Mouse (Mus musculus): Measurements from ENCODE around the gene Slc52a3. TPM values are rescaled to one million over a fixed set of nuclear protein-coding genes. Genes with fewer than 3 reads are reported as not detected.
A peak's percentile ranks its signal among the peaks of the same experiment; 100 is the strongest.
"Not testable (repeated sequence)": the region's sequence is repeated elsewhere in the genome, so short reads cannot be mapped to it uniquely, and the experiment has no call there.

The Slc52a3 gene
- polyA plus RNA-seq, 1 experiment from 2014 or later = 1.4 TPM

GRCm38 (mm10) chr2:151988978-151989377 lies 7.3 kb upstream of the Slc52a3 start:
- H3K36me3 ChIP-seq = no peaks in the 10 kb centered on the region
- H3K9me3 ChIP-seq = no peaks in the 10 kb centered on the region
- H3K4me3 ChIP-seq = no peak overlapping the region
- H3K9ac ChIP-seq = no peak overlapping the region
- peaks cover 14% of the 10 kb centered on the region; the same call in 1 of the 2 replicates for H3K27me3 ChIP-seq
- ATAC-seq (ENCODE audit: insufficient number of reproducible peaks, insufficient read depth, low FRiP score, low TSS enrichment, low read depth) = no peak
- H3K4me1 ChIP-seq = peaks cover 13% of the 10 kb centered on the region; the same call in 1 of the 2 replicates
- no peak overlapping the region for H3K27ac ChIP-seq
- no peak overlapping the region for H3K4me2 ChIP-seq
- 68% methylated on average over 2 of the region's 2 CpGs for WGBS

- WGBS = 21% methylated on average over 1 of the region's 1 CpGs
- Histone ChIP-seq H3K9me3 (no peaks in the 10 kb centered on the region), H3K36me3 (no peaks in the 10 kb centered on the region), H3K27me3 (peaks cover 30% of the 10 kb centered on the region), H3K4me1 (peaks cover 11% of the 10 kb centered on the region; the same call in 1 of the 2 replicates), H3K4me2 (no peak overlapping the region), H3K27ac (no peak overlapping the region), H3K4me3 (no peak overlapping the region), H3K9ac (no peak overlapping the region)
- ATAC-seq (ENCODE audit: insufficient number of reproducible peaks, insufficient read depth, low FRiP score, low TSS enrichment, low read depth) = no peak
Measured at GRCm38 (mm10) chr2:151990985-151991394, 5.3 kb upstream of the Slc52a3 start.

- no peak overlapping the region for H3K9ac ChIP-seq
- H3K4me3 ChIP-seq = no peak overlapping the region
- H3K4me1 ChIP-seq = peaks cover 11% of the 10 kb centered on the region; the same call in 1 of the 2 replicates
- H3K9me3 ChIP-seq = no peaks in the 10 kb centered on the region
- H3K27ac ChIP-seq = no peak overlapping the region
- H3K4me2 ChIP-seq = no peak overlapping the region
- ATAC-seq (ENCODE audit: insufficient number of reproducible peaks, insufficient read depth, low FRiP score, low TSS enrichment, low read depth) = no peak
- H3K27me3 ChIP-seq = peaks cover 35% of the 10 kb centered on the region
- 34% methylated on average over 5 of the region's 5 CpGs for WGBS
- no peaks in the 10 kb centered on the region for H3K36me3 ChIP-seq
Measured at GRCm38 (mm10) chr2:151991446-151991845, 4.9 kb upstream of the Slc52a3 start.

- peak overlapping the region; percentile 46; the same call in 1 of the 2 replicates for H3K9ac ChIP-seq
Measured at GRCm38 (mm10) chr2:151994350-151995122, 1.8 kb upstream of the Slc52a3 start.

GRCm38 (mm10) chr2:151997190-151997575 lies 872 bp downstream of the Slc52a3 start:
- not testable (repeated sequence) for H3K27ac ChIP-seq; H3K9me3 ChIP-seq; H3K36me3 ChIP-seq; H3K4me2 ChIP-seq; H3K4me3 ChIP-seq; H3K9ac ChIP-seq; ATAC-seq (ENCODE audit: insufficient number of reproducible peaks, insufficient read depth, low FRiP score, low TSS enrichment, low read depth)
- peaks cover 83% of the 10 kb centered on the region for H3K27me3 ChIP-seq
- 41% methylated on average over 2 of the region's 2 CpGs for WGBS
- H3K4me1 ChIP-seq = peaks cover 16% of the 10 kb centered on the region; the same call in 1 of the 2 replicates

More at GRCm38 (mm10) chr2:151994350-151995122, 1.8 kb upstream of the Slc52a3 start:
- ATAC-seq (ENCODE audit: insufficient number of reproducible peaks, insufficient read depth, low FRiP score, low TSS enrichment, low read depth) = no peak
- Histone ChIP-seq H3K4me2 (peak overlapping the region; percentile 60), H3K36me3 (no peaks in the 10 kb centered on the region), H3K27ac (no peak overlapping the region), H3K4me3 (peak overlapping the region; percentile 31), H3K4me1 (peaks cover 11% of the 10 kb centered on the region; the same call in 1 of the 2 replicates), H3K27me3 (peaks cover 64% of the 10 kb centered on the region), H3K9me3 (no peaks in the 10 kb centered on the region)
- 5% methylated on average over 22 of the region's 22 CpGs for WGBS

- 42% methylated on average over 8 of the region's 8 CpGs for WGBS
Measured at GRCm38 (mm10) chr2:151997776-151998504, 1.6 kb downstream of the Slc52a3 start.

GRCm38 (mm10) chr2:151998505-151998899 lies 2.2 kb downstream of the Slc52a3 start:
- H3K27me3 ChIP-seq = peaks cover 80% of the 10 kb centered on the region
- no peaks in the 10 kb centered on the region for H3K9me3 ChIP-seq

More at GRCm38 (mm10) chr2:151997776-151998504, 1.6 kb downstream of the Slc52a3 start:
- Histone ChIP-seq H3K4me1 (peaks cover 16% of the 10 kb centered on the region; the same call in 1 of the 2 replicates), H3K27me3 (peaks cover 86% of the 10 kb centered on the region), H3K27ac (no peak overlapping the region), H3K36me3 (no peaks in the 10 kb centered on the region), H3K9me3 (no peaks in the 10 kb centered on the region), H3K4me2 (no peak overlapping the region), H3K9ac (no peak overlapping the region), H3K4me3 (no peak overlapping the region)
- no peak for ATAC-seq (ENCODE audit: insufficient number of reproducible peaks, insufficient read depth, low FRiP score, low TSS enrichment, low read depth)

GRCm38 (mm10) chr2:151998932-151999331 lies 2.6 kb downstream of the Slc52a3 start:
- no peak overlapping the region for H3K27ac ChIP-seq
- H3K9ac ChIP-seq = no peak overlapping the region
- WGBS = 65% methylated on average over 4 of the region's 4 CpGs
- no peaks in the 10 kb centered on the region for H3K9me3 ChIP-seq
- no peak for ATAC-seq (ENCODE audit: insufficient number of reproducible peaks, insufficient read depth, low FRiP score, low TSS enrichment, low read depth)
- peaks cover 79% of the 10 kb centered on the region for H3K27me3 ChIP-seq
- H3K4me2 ChIP-seq = no peak overlapping the region
- no peak overlapping the region for H3K4me3 ChIP-seq
- H3K36me3 ChIP-seq = no peaks in the 10 kb centered on the region
- H3K4me1 ChIP-seq = peaks cover 16% of the 10 kb centered on the region; the same call in 1 of the 2 replicates

More at GRCm38 (mm10) chr2:151998505-151998899, 2.2 kb downstream of the Slc52a3 start:
- no peak overlapping the region for H3K4me3 ChIP-seq
- H3K9ac ChIP-seq = no peak overlapping the region
- ATAC-seq (ENCODE audit: insufficient number of reproducible peaks, insufficient read depth, low FRiP score, low TSS enrichment, low read depth) = no peak
- WGBS = 68% methylated on average over 9 of the region's 9 CpGs
- peaks cover 16% of the 10 kb centered on the region; the same call in 1 of the 2 replicates for H3K4me1 ChIP-seq
- no peak overlapping the region for H3K27ac ChIP-seq
- no peaks in the 10 kb centered on the region for H3K36me3 ChIP-seq
- H3K4me2 ChIP-seq = no peak overlapping the region

- no peak overlapping the region for H3K27ac ChIP-seq
- no peaks in the 10 kb centered on the region for H3K9me3 ChIP-seq
- H3K36me3 ChIP-seq = no peaks in the 10 kb centered on the region
- no peak overlapping the region for H3K9ac ChIP-seq
- H3K4me3 ChIP-seq = no peak overlapping the region
- WGBS = 10% methylated on average over 20 of the region's 20 CpGs
- no peak overlapping the region for H3K4me2 ChIP-seq
- H3K27me3 ChIP-seq = peaks cover 75% of the 10 kb centered on the region
- peaks cover 9% of the 10 kb centered on the region; the same call in 1 of the 2 replicates for H3K4me1 ChIP-seq
- no peak for ATAC-seq (ENCODE audit: insufficient number of reproducible peaks, insufficient read depth, low FRiP score, low TSS enrichment, low read depth)
Measured at GRCm38 (mm10) chr2:151999669-152000290, 3.5 kb downstream of the Slc52a3 start.

GRCm38 (mm10) chr2:152000291-152000679 lies 4.0 kb downstream of the Slc52a3 start:
- Histone ChIP-seq H3K4me2 (no peak overlapping the region), H3K4me3 (no peak overlapping the region), H3K4me1 (0 out of 2 replicates have a peak, but pooled peaks cover 5% of the 10 kb centered on the region), H3K27me3 (peaks cover 71% of the 10 kb centered on the region), H3K27ac (no peak overlapping the region), H3K9ac (no peak overlapping the region), H3K36me3 (no peaks in the 10 kb centered on the region), H3K9me3 (no peaks in the 10 kb centered on the region)
- 37% methylated on average over 3 of the region's 3 CpGs for WGBS
- no peak for ATAC-seq (ENCODE audit: insufficient number of reproducible peaks, insufficient read depth, low FRiP score, low TSS enrichment, low read depth)

- H3K27ac ChIP-seq = no peak overlapping the region
- ATAC-seq (ENCODE audit: insufficient number of reproducible peaks, insufficient read depth, low FRiP score, low TSS enrichment, low read depth) = no peak
- no peak overlapping the region for H3K4me2 ChIP-seq
- no peak overlapping the region for H3K9ac ChIP-seq
- no peak overlapping the region for H3K4me3 ChIP-seq
- H3K27me3 ChIP-seq = peaks cover 66% of the 10 kb centered on the region
- WGBS = 53% methylated on average over 6 of the region's 6 CpGs
- 0 out of 2 replicates have a peak, but pooled peaks cover 5% of the 10 kb centered on the region for H3K4me1 ChIP-seq
- no peaks in the 10 kb centered on the region for H3K36me3 ChIP-seq
- H3K9me3 ChIP-seq = no peaks in the 10 kb centered on the region
Measured at GRCm38 (mm10) chr2:152000735-152001134, 4.4 kb downstream of the Slc52a3 start.
